Comparison of ENCODE assay signal across 16 mouse cellular contexts in the genomic region with DNA sequence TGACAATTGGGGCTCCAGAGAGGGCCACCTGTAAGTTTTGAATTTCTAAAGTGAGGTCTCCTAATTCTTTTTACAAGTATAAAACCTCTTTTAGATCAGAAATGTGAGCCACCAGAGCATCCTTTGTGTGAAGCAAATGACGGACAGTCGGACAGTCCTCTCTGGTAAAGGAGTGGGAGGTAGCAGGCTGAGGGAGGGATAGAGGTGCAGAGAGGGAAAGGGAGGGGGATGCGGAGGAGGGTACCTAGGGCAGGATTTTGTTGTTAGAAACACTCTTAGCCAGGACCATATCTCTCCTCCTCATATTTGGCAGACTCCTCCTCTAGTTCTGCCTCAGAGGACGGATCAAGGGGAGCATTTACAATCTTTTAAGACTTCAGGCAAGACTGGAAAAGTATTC.
DNase-seq lines count a peak whose midpoint lies in the region; ATAC-seq lines count a peak whose summit lies in the region.
"Had no signal": no experiment of that assay in that cellular context is flagged by ENCODE, and none has a peak within 500 bp of the region (broad histone marks: within the 10 kb centered on the region; RNA-seq: fewer than 3 reads in every experiment).

No protein-coding gene starts in this region.

- H3K9ac ChIP-seq in embryonic facial prominence, embryonic 11.5 days (replicated peaks; ENCODE audit: low read length) = no peak overlapping the region
- no peak overlapping the region for H3K9ac ChIP-seq in kidney, embryonic 15.5 days
- H3K9ac ChIP-seq: hindbrain, embryonic 13.5 days; liver, embryonic 12.5 days; lung, embryonic 14.5 days had no signal

- no peaks in the 10 kb centered on the region for H3K36me3 ChIP-seq in embryonic facial prominence, embryonic 11.5 days (replicated peaks; ENCODE audit: control insufficient read depth, insufficient read depth, low read depth, low read length)
- H3K36me3 ChIP-seq in embryonic facial prominence, embryonic 10.5 days (replicated peaks) = no peaks in the 10 kb centered on the region
- no peaks in the 10 kb centered on the region for H3K36me3 ChIP-seq in kidney, embryonic 15.5 days
- H3K36me3 ChIP-seq: hindbrain, embryonic 13.5 days; liver, embryonic 12.5 days had no signal

- H3K27me3 ChIP-seq in embryonic facial prominence, embryonic 11.5 days (ENCODE audit: control insufficient read depth, insufficient read depth, low read length) = no peaks in the 10 kb centered on the region
- H3K27me3 ChIP-seq in embryonic facial prominence, embryonic 10.5 days (replicated peaks; ENCODE audit: low read depth, poor library complexity, severe bottlenecking) = no peaks in the 10 kb centered on the region
- H3K27me3 ChIP-seq in kidney, embryonic 15.5 days = no peaks in the 10 kb centered on the region
- H3K27me3 ChIP-seq: hindbrain, embryonic 13.5 days; liver, embryonic 12.5 days had no signal

- no peak overlapping the region for H3K4me2 ChIP-seq in embryonic facial prominence, embryonic 11.5 days (ENCODE audit: low read depth, low read length)
- H3K4me2 ChIP-seq in kidney, embryonic 15.5 days = peak overlapping the region; percentile 43
- H3K4me2 ChIP-seq: hindbrain, embryonic 13.5 days; liver, embryonic 12.5 days; lung, embryonic 14.5 days had no signal

- DNase-seq in embryonic facial prominence, embryonic 11.5 days (ENCODE audit: low spot score) = no peak
- no peak for DNase-seq in embryonic facial prominence, embryonic 10.5 days (ENCODE audit: low spot score)
- no peak for DNase-seq in kidney, postnatal 10 days
- peak; percentile 8 for DNase-seq in ovary, adult 18-20 months (ENCODE audit: low spot score)
- no peak for DNase-seq in ovary, postnatal 10 days (ENCODE audit: low spot score)
- no peak for DNase-seq in thymus, postnatal 4 days
- DNase-seq in lung, postnatal 25 days (ENCODE audit: low spot score) = no peak
- DNase-seq: B cell, adult 2 months; cerebellum, adult 11 months; heart, postnatal 10 days; left cerebral cortex, postnatal 4 days had no signal

- 54% methylated on average over 4 of the region's 4 CpGs for whole genome bisulfite sequencing in embryonic facial prominence, embryonic 11.5 days
- 58% methylated on average over 4 of the region's 4 CpGs for WGBS in embryonic facial prominence, embryonic 10.5 days
- WGBS in kidney, embryonic 15.5 days = 27% methylated on average over 4 of the region's 4 CpGs

- no peak overlapping the region for H3K4me3 ChIP-seq in embryonic facial prominence, embryonic 11.5 days (ENCODE audit: low read depth, low read length)
- no peak overlapping the region for H3K4me3 ChIP-seq in embryonic facial prominence, embryonic 10.5 days
- H3K4me3 ChIP-seq in kidney, embryonic 15.5 days (replicated peaks) = no peak overlapping the region; the same call in 1 of the 2 replicates
- H3K4me3 ChIP-seq: hindbrain, embryonic 13.5 days; liver, embryonic 12.5 days had no signal

- 0 out of 2 replicates have a peak, but pooled peaks have one; percentile 48 for ATAC-seq in embryonic facial prominence, embryonic 11.5 days (replicated peaks; ENCODE audit: insufficient number of reproducible peaks, low FRiP score, low TSS enrichment, low read depth)
- peak; percentile 74 for ATAC-seq in kidney, embryonic 15.5 days (replicated peaks; ENCODE audit: low FRiP score)
- ATAC-seq: liver, embryonic 12.5 days had no signal

- no peak overlapping the region for H3K27ac ChIP-seq in embryonic facial prominence, embryonic 11.5 days (replicated peaks; ENCODE audit: low read depth, low read length)
- H3K27ac ChIP-seq in embryonic facial prominence, embryonic 10.5 days (replicated peaks) = no peak overlapping the region
- no peak overlapping the region for H3K27ac ChIP-seq in kidney, embryonic 15.5 days
- H3K27ac ChIP-seq: hindbrain, embryonic 13.5 days; liver, embryonic 12.5 days; macrophage had no signal

- H3K4me1 ChIP-seq in embryonic facial prominence, embryonic 11.5 days (ENCODE audit: control insufficient read depth, insufficient read depth, low read length) = no peaks in the 10 kb centered on the region
- no peaks in the 10 kb centered on the region for H3K4me1 ChIP-seq in embryonic facial prominence, embryonic 10.5 days
- H3K4me1 ChIP-seq in kidney, embryonic 15.5 days = no peaks in the 10 kb centered on the region
- H3K4me1 ChIP-seq: hindbrain, embryonic 13.5 days; liver, embryonic 12.5 days had no signal

- H3K9me3 ChIP-seq in embryonic facial prominence, embryonic 11.5 days (replicated peaks; ENCODE audit: control insufficient read depth, low read length) = no peaks in the 10 kb centered on the region
- no peaks in the 10 kb centered on the region for H3K9me3 ChIP-seq in embryonic facial prominence, embryonic 10.5 days
- H3K9me3 ChIP-seq in kidney, embryonic 15.5 days (replicated peaks) = no peaks in the 10 kb centered on the region
- H3K9me3 ChIP-seq: hindbrain, embryonic 13.5 days; liver, embryonic 12.5 days had no signal
